Mouse (Mus musculus) regulatory T cell (primary cell): ENCODE results near the gene Ppp1r18.

Experiments used
- in situ Hi-C: fragments of 300-600 bp; cut with MboI, MseI; formaldehyde crosslinking; loops from one replicate; pipeline ENCODE4 v1.15.1; 2025; ENCODE audit warnings: high pct_unique_total_duplicates

Gene Ppp1r18

DNA sequence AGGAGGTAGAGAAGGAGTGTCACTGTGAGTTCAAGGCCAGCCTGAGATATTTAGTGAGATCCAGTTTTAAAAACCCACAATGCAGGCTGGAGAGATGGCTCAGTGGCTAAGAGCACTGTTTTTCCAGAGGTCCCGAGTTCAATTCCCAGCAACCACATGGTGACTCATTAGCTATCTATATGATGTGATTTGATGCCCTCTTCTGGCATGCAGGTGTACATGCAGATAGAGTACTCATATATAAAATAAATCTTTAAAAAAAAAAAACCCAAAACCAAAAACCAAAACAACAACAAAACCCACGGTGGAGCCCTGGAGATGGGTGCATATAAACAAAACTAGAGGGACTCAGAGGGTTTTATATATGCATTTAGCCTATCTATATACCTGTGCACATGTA lies 42.2 kb downstream of the Ppp1r18 start:
- in situ Hi-C loops = loop anchor here (5.0 kb wide), 2 partner anchors 40 to 70 kb away; partner anchors contain the start of genes Ppp1r18 and Tubb5

GRCm38 (mm10) chr17:35909186-35909918 lies 44.0 kb downstream of the Ppp1r18 start:
- in situ Hi-C loops = loop anchor here (5.0 kb wide), 2 partner anchors 42 to 72 kb away; partner anchors contain the start of genes Ppp1r18 and Tubb5

- in situ Hi-C loops = loop anchor here (5.0 kb wide), 2 partner anchors 43 to 73 kb away; partner anchors contain the start of genes Ppp1r18 and Tubb5
Measured at GRCm38 (mm10) chr17:35909919-35910369, 44.6 kb downstream of the Ppp1r18 start, which contains the start of gene Atat1. Gene Atat1, minus strand, starts transcription at chr17:35910075.

DNA sequence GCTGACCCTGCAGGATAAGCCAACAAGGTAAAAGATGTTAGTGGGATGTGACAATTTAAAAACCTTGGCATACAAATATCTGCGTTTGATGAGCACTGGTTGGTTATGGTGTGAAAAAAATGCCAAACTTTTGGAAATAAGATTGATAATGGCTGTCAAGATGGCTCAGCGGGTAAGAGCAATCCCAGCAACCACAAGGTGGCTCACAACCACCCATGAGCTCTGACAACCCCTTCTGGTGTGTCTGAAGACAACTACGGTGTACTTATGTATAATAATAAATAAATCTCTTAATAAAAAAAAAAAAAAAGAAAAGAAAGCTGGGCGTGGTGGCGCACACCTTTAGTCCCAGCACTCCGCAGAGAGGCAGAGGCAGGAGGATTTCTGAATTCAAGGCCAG lies 49.6 kb downstream of the Ppp1r18 start:
- in situ Hi-C loops = no loop called here

DNA sequence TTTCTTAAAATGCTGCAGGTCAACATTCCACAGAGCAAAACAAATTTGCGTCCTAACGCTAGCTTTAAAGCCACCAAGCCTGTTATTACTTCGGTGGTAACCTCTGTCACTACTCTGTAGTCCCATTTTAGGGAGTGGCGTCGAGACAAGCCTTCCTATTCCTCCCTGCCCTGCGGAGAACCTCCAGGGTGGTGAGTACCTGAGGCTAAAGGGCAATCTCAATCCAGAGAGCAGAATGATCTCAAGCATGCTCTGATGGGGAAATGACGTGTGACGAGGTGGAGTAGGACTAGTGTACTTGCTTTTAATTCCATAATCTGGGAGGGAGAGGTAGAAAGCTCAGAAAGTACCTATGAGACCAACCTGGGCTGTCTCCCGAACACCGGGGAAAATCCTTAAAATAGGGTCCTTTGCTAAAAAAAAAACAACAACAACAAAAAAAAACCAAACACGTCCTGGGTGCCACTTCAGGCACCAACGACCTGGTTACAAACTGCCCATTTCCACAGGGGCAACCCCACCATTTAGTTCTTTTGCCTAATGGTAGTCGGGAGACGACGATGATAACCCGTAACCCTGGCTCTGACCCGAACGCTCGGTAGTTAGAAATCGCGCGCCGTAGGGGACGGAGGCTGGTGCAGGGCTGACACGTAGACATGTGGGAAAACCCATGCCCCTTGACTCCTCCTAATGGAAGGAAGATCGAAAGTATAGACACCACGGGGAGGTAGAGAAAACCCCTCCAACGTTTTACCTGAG lies 50.3 kb downstream of the Ppp1r18 start:
- in situ Hi-C loops = no loop called here

- in situ Hi-C loops = no loop called here
Measured at GRCm38 (mm10) chr17:35916297-35917142, 51.1 kb downstream of the Ppp1r18 start, which contains the start of the genes Mrps18b and Ppp1r10. Gene Mrps18b, minus strand, starts transcription at chr17:35916389. Gene Ppp1r10, plus strand, starts transcription at chr17:35916434.

- in situ Hi-C loops = no loop called here
Measured at GRCm38 (mm10) chr17:35917143-35917462, 51.7 kb downstream of the Ppp1r18 start.

- in situ Hi-C loops = no loop called here
Measured at GRCm38 (mm10) chr17:35917463-35918251, 52.3 kb downstream of the Ppp1r18 start.

DNA sequence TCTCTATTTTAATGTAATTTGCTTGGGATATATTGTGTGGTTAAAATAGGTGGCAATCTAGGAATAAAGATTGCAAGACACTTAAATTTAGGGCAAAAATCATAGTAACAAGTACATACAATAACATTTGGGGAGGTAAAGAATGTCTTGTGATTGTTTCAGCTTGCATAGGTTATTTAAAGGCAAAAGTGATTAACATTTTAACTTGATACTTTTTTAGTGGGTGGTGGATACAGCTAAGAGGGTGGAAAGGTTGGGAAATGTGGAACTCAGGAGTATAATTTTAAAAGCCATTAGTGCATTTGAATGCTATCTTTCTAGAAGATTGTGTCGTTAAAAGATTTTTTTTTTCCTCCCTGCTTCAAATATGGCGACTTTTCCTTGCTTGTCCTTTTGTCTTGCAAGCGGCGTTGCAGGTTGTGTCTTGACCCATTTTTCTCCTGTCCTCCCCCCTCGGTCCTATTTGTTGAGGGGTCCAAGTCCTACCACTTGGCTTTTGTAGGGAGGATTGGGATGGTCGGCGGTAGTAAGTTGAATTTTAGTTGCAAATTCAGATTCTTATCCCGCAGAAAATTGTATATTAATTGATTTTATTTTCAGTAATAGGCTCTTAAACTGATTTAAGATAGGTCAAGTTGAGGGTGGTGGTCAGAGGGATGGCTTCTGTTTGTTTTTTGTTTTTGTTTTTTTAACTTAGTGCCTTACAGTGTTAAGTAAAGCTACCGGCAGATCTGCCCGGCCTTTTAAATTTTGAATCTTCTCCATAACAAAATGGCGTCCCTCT lies 53.1 kb downstream of the Ppp1r18 start:
- in situ Hi-C loops = no loop called here

DNA sequence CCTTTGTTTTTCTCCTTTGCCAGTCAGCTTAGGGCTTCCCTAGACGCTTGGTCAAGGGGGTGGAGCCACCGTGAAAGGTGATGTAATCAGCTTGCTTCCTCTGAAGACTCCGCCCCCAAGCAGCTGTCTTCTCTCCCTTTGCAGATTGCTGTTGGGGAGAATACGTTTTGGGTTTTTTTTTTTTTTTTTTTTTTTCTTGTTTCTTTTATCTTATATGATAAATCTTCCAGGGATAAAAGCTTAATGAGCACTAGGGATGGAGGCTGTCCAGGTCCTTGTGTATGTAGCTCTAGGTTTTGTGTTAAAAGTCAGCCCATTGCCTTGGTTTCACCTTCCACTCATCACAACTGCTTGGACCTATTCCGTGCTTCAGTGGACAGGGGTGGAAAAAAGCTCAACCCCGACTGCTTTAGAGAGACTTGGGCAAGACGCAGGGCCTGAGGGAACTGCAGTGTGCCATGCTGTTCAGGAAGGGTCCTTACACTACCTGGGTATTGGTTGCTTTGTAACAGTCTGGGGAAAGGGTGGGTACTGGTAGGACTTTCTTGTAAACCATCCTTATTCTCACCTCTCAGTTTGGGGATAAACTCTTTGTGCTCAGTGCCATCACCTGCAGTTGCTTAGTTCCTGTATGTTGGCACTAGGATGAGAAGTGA lies 53.8 kb downstream of the Ppp1r18 start:
- in situ Hi-C loops = no loop called here

- in situ Hi-C loops = no loop called here
Measured at GRCm38 (mm10) chr17:35919864-35920301, 54.5 kb downstream of the Ppp1r18 start.

DNA sequence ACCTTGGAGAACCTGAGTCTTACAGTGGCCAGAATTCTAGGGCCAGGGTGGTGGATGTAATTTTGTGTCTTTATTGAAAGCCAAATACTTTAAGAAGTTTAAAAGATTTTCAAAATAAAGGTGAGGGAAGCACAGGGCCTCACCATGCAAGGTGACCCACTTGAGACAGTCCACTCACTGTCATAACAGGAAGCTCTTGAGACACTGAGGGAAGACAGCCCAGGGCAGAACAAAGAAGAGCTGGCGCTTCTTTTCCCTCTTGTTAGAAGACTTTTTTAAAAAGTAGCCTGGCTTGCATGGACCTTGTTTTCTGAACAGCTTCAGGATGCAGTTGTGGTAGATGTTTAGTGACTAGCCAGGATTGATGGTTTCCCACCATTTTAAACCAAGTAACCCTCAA lies 55.0 kb downstream of the Ppp1r18 start:
- in situ Hi-C loops = no loop called here

DNA sequence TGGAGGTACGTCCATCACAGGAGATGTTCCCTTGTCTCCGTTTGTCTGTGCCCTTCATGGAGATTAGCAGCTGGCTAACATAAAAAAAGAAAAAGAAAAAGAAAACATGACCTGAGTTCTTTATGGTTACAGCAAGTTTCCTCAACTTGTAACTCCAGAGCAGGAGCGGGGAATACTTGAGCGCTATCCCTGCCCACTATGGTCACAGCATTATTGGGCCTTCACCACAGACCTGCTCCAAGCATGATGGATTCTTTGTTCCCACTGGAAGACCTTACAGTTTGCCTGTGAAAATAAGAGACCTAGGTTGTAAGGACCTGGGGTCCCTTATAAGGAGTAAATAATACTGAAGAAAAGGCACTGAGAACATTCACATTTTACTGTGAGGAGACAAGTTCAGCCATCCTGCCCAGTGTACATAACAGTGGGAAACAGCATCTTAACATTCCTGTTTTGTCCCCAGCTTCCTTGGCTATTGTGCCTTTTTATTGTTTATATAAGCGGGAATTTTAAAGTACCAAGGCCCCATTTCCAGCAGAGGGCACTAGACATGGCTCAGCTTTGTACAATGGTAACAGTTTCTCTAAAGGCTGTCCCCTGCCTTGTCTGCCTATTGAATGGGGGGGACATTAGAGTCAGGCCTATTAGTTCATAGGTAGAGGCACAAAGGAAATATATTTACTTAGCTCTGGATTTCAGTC lies 55.6 kb downstream of the Ppp1r18 start:
- in situ Hi-C loops = no loop called here

DNA sequence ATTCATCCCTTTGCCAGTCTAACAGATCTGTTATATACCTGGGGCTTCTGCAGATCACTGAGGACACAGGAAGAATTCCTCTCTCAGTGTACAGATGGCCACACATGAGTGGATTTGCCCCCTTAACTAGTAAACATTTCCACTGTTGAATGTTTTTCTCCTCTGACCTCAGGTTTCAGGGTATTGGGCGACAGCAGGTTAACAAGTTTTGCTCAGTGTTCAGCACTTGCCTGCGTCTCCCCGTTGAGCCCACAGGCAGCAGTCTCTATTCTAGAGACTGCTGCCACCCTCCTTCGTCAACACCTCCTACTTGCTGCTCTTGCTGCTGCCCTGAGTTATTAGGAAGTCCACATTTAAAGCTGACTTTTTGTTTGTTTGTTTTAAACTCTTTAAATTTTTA lies 56.3 kb downstream of the Ppp1r18 start:
- in situ Hi-C loops = no loop called here

GRCm38 (mm10) chr17:35922566-35922965 lies 57.2 kb downstream of the Ppp1r18 start:
- in situ Hi-C loops = no loop called here

- in situ Hi-C loops = no loop called here
Measured at GRCm38 (mm10) chr17:35923281-35923680, 57.9 kb downstream of the Ppp1r18 start.
